Mouse (Mus musculus): ENCODE measurements around the gene Nhsl1.
A peak's percentile ranks its signal among the peaks of the same experiment; 100 is the strongest.

Gene Nhsl1

DNA sequence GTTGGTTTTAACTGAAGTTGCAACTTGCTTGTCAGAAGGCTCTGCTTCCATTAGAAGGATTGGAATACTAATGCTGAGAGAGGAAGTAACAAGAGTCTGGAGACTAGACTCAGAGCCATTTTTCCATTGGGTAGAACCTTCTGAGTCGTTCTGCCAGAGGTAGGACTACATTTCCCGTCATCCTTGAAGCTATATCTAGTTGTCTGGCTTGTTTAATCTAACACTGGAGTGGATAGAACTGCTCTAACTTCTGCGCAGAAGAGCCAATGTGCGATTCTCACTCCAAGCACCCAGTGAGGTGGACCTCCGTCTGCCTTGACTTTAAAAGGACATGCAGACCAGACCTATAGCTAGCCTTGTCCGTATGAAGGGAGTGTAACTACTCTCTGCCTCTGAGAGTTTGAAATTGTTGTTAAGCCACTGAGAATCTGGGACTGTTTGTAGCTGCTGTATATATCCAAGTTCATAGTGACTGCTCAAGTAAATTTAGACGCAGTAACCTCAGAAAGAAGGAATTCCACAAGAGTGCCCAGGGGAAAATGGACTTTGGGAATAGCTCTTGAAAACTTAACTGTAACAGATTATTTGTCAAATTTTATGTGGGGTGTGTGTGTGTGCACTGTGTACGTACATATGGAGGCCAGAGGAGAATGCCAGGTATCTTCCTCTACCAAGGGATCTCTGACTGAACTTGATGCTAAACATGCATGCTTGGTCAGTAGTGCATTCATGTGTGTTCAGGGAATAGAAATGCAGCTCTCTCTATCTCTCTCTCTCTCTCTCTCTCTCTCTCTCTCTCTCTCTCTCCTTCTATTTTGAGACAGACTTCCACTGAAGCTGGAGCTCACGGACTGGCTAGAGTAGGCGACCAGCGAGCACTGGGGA lies 174.5 kb downstream of the Nhsl1 start:
- DNase-seq, result no peak

DNA sequence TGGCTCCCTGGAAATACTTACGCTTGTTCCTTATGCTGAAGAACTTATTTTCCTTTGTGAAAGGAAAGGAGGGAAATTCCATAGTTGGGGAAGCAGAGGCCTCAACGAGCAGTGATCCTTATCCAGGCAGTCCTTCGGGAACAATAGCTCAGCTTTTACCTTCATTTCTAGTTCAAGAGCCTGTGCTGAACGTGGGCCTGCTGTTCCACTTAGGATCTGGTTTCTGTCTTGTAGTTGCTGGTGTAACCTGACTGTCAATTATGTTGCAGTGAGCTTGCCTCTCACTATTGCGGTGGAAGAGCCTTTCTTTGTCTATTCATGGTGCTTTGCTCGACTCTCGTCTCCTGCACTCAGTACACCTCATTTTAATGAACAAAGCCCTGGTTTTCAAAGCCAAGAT lies 175.5 kb downstream of the Nhsl1 start:
- no peak for DNase-seq

DNA sequence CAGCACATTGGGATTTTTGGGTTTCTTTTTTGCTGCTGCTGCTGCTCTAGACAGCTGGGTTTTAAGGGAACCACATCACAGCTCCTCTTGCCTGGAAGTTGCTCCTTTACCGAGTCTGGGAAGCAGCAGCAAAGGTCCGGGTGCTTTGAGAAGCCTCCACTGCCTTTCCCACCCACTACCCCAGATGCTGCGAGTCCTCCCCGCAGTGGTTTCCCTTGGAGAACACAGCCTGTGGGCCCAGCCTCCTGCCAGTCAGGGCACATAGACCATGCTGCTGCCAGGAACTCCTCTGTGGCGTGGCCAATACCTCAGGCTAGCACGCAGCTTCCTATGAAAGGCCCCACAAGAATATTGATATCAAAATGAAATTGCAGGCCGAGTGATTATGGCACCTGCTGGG lies 178.3 kb downstream of the Nhsl1 start:
- DNase-seq, result no peak

DNA sequence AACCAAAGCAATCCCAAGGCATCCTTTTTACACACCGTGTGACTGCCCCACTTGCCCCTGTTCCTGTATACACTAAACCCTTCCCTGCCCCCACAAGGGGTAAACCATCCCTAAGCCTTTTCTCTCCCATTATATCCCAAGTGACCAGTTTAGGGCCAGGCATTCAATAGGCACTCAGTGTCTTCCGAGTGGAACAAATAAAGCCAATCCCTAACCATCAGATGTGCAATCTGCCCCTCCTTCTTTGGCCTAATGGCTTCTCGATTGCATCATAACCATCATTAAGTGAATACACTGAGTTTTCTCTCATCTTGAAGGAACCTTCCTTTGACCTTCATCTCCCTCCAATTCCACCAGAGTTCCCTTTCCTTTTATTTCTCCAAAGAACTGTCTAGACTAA lies 183.2 kb downstream of the Nhsl1 start:
- DNase-seq, result no peak

DNA sequence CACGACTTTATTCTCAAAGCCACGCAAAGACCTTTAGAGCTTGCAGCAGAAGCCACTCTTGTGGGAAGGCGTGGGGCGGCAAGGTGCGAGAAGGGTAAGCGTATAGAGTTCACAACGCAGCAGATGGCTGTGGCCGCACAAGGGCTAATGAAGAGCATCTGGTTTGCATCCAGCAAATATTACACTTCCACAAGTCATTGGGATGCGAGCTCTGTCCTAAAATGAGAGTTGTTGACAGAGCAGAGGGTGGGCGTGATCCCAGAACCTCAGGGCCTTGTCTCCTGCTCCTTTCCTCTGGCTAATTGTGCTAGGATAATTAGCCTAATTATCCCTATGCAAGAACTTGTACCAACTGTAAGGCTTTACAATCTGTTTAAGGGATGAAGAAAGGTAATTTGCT lies 186.9 kb downstream of the Nhsl1 start:
- DNase-seq, result no peak

DNA sequence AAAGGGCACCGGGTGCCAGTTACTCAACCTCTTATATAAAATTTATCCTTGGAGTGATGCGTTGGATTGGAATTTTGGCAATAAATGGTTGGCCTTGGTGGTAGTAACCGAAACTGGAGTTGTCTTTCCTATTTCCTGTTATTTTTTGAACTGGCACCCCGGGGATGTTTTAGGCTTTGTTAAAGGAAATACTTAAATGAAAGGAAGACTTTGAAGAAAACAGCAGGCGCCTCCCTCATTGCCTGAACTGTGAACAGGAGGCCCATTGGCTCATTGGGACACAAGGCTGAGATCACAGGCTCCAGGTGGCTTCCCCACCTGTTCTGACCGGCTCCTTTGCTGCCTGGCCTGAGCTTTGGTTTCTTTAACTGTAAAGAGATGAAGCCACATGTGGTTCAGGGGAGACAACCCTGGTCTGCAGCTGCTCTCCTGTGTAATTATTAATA lies 187.7 kb downstream of the Nhsl1 start:
- no peak for DNase-seq

DNA sequence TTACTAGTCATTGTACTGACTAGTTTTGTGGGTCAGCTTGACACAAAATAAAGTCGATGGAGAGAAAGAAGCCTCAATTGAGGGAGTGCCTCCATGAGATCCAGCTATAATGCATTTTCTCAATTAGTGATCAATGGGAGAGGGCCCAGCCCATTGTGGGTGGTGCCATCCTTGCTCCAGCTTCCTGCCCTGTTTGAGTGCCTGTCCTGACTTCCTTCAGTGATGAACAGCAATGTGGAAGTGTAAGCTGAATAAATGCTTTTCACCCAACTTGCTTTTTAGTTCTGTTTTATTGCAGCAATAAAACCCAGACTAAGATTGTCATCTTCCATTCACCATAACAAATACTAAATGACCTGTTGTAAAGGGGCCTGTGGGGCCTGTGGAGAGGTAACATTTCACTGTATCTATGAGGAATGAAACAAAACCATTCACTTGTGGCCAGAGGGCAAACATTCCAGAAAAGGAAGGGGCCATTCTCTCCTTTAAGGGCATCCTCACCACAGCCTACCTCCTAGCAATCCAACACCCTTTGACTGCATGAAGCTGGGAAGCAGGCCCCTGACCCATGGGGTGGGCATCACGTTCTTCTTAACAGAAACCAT lies 189.2 kb downstream of the Nhsl1 start:
- no peak for DNase-seq

DNA sequence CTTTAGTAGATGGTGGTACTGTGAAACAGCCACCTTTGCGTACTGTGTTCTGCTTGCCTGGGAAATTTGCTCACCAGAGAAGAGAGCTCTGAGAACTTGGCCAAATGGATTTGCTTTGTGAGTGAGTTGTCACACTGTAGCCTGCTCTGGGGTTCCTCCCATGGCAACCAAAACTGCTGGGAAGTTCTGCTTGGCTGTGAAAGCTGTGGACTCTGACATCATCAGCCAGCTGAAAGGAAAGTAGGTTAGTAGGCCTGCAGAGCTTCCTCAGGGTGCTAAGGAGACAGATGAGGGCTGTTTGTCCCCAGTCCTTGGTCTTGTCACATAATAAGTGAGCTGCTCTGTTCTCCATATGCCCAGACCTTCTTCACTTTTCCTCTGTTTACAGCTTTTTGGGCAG lies 189.8 kb downstream of the Nhsl1 start:
- peak; percentile 72 for DNase-seq

DNA sequence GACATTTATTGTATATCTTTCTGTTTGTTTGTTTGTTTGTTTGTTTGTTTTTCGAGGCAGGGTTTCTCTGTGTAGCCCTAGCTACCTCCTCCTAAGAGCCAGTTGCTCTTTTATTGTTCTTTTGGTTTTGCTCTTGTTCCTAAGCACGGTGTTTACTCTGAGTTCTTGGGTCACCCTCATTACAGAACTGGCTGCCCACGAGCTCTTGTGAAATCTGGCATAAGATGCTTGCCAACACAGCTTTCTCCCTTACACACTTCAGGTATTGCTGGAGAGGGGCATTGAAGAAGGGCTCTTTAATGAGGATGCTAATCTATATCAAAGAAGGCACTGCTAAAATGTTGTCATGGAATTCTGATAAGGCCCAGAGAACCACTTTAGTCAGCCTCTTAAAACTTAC lies 191.9 kb downstream of the Nhsl1 start:
- no peak for DNase-seq

DNA sequence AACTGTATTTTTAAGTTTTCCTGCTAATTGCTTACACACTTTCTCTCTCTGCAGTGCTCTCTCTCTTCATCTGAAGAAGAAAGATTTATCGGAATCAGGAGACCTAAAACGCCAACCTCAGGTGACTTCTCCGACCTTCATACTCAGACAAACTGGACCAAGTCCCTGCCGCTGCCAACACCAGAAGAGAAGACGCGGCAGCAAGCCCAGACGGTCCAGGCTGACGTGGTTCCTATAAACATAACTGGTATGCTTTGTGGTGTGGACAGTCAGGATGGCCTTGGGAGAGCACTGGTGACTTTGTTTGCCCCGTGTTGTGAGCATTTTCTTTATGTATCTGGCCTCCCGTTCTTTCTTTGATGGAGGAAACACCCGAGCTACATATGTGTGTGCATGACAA lies 192.7 kb downstream of the Nhsl1 start:
- no peak for DNase-seq

DNA sequence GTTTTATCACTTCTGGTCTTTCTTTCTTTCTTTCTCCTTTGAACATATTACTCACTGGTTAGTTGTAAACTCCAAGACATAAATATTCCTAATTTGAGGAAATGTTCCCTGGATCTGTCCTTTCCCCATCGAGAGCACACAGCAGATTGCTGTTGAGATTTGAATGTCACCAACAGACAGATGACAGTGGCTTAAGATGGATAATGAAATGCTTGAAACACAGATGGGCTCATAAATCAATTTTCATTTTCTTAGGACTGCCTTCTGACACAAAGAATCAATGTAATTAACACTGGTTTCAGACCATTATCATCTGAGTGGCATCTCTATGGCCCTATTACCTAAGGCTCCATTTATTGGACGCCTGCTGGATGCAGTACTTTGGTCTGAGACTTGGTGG lies 203.8 kb downstream of the Nhsl1 start:
- no peak for DNase-seq

DNA sequence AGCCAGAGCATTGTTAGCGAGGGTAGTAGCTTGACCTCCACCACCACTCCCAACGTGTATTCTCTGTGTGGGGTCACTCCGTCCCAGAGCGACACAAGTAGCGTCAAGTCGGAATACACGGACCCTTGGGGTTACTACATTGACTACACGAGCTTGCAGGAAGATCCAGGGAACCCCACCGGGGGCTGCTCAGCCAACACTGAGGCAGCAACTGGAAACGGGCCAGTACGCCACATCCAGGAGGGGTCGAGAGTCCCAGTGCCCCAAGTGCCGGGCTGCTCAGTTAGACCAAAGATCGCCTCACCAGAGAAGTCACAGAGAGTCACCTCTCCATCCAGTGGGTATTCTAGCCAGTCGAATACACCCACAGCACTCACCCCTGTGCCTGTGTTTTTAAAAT lies 206.5 kb downstream of the Nhsl1 start:
- DNase-seq, result no peak

DNA sequence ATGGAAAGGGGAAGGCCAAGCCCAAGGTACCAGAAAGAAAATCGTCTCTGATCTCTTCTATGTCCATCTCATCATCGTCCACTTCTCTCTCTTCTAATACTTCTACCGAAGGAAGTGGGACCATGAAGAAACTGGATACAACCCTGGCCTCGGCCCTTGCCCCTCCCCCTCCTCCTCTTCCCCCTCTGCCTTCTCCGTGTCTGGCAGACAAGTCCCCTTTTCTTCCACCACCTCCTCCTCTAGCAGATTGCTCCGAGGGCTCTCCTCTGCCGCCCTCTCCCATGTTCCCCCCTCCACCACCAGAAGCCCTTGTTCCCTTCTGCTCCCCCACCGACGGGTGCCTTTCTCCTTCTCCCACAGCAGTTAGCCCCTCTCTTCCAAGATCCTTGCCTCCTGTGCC lies 206.9 kb downstream of the Nhsl1 start:
- DNase-seq, result no peak

DNA sequence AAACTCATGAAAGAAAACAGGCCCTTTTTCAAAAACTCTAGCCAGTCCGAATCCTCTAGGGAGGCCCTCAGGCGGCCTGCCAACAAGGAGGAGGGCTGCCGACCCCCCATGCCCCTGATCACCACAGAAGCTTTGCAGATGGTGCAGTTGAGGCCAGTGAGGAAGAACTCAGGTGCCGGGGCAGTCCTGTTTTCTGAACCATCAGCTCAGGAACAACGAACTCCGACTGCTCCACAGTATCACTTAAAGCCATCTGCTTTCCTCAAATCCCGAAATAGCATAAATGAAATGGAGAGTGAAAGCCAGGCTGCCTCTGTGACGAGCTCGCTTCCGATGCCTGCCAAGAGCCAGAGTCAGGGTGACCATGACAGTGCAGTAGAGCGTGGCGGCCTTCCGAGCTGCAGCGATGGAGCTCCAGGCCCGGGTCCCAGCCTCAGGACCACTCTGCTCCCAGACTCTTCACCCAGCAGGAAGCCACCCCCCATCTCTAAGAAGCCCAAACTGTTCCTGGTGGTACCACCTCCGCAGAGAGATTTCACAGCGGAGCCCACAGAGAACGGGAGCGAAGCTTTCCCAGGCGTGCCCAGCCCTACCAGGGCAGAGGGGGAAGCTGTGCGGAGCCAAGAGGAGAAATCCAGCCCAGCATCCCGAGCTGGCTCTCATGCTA lies 207.5 kb downstream of the Nhsl1 start:
- peak; percentile 83 for DNase-seq

DNA sequence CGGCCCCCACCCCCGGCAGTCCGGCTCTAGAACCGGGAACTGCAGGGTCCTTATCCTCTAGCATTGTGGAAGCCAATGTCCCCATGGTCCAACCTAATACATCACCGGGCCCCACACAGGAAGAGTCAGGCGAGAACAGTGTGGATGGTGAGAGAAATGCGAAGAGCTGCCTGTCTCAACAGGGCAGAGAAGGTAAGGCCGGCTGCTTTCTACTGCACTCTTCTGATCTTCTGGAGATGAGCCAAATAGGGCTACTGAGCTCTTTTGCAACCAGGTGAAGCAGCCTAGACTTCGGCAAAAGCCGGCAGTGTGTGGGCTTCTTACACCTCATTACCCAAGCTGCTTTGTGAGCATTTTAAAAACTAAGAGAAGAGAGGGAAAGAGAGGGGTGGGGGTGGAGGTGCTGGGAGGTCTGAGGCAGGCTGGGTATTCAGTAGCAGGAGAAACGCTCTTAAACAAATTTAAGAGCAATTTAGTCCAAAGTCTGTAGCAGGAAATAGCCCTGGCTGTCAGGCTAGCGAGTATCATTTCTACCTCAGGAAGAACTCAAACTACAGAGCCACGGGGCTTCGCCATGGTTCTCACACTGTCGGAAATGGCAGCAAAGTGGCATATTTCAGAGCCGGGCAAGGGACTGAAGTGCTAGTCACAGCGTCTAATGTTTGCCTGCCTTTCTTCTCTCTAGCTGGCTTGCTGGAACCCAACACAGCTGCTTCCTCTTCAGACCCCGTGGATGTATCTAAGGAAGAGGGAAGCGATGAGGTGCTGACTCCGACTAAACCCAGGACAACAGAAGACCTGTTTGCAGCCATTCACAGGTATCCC lies 208.3 kb downstream of the Nhsl1 start:
- DNase-seq, result peak; percentile 44

DNA sequence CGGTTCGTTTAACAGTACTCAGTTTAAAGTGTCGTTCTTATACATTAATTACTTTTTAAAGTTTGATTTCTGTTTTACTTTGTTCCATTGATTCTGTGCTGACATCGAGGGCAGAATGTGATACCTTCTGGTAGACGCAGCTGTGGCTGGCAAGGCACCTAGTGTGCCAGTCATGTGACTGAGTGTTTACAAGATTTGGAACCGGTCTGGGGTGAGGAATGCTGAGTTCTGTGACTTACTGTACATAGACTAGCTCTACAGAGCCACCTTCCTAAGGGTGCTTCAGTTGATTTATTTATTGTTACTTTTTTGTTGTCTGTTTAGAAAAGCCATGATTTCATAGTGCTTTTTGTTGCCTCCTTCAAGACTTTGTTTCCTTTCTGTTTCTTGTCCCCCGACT lies 209.0 kb downstream of the Nhsl1 start:
- DNase-seq, result no peak

DNA sequence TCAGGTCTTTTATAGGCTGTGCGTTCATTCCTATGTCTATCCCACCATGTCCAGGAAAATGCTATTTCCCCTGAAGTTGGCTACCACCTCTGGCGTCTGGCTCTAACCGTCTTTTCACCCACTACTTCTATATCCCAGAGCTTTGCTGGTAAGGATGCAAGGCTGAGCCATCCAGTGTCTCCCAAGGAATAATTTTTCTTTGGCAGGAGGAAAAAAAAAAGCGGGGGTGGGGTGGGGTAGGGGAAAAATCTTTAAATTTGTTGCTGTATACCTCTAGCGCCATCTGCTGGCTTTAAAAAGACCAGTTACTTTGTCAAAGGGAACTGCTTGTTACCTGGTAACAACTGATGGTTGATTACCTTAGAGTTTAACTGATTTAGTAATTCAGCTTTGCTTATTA lies 209.7 kb downstream of the Nhsl1 start:
- peak; percentile 53 for DNase-seq

DNA sequence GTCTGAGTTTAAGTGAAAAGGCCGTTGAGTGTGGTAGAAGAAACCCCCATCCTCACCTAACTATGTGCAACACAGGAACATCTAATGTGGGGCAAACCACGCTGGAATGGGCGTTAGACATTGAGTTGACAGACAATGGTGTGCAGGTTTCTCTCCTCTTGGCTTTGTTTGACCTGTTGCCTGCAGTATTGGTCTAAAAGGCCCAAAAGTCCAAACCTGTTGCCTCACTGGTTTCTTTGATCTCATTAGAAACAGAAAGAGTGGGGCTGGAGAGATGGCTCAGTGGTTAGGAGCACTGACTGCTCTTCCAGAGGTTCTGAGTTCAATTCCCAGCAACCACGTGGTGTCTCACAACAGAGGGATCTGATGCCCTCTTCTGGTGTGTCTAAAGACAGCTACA lies 210.4 kb downstream of the Nhsl1 start:
- DNase-seq, result no peak

DNA sequence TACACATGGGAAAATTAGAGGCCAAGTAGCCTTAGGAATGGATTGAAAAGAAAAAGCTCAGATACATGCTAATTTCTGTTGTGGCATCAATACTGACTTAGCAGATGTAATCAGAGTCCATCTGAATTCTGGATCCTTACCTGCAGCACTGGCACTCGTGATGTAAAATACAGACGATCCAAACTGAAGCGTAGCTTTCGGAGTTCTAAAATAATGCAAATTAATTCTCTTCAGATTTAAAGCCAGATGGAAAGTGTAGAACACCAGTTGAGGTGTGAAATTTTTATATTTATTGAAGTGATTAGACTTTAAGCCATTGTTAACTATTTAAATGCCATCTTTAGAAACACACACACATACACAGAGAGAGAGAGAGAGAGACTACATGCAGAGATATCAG lies 211.4 kb downstream of the Nhsl1 start:
- DNase-seq, result no peak

DNA sequence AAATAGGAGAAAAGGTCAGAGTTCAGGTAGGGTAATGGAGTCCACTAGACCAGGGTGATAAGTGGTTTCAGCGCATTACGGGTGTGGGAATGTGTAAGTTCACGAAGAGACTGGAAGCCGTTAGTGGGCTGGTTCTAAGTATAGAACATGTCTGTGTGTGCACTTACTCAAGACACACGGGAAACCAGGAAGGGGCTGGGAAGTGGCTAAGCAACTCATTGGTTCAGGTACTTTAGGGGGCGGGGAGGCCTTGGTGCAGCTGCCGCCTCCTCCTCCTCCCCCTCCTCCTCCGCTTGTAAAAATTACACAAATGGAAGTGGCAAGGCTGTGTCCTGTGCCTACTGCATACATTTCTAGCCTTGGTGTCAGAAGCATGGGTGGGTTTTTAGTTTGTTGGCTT lies 213.5 kb downstream of the Nhsl1 start:
- DNase-seq, result no peak

DNA sequence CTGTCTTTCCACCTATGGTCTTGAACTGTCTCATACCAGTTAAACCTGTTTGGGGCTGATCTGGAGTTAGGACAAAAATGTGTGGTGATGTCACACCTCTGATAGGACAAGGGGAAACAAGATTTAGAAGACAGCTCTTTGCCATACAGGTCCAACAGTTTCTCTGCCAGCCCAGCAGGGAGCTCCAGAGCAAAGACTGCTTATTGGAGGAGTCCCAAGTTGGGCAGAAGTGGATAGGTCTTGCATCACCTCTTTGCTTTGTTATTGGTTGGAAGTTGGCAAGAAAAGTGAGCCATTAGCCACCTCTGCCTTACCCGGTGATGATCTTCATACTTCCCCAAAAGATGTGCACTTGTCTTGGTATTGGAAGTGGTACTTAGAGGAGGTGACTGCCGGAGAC lies 218.1 kb downstream of the Nhsl1 start:
- no peak for DNase-seq

DNA sequence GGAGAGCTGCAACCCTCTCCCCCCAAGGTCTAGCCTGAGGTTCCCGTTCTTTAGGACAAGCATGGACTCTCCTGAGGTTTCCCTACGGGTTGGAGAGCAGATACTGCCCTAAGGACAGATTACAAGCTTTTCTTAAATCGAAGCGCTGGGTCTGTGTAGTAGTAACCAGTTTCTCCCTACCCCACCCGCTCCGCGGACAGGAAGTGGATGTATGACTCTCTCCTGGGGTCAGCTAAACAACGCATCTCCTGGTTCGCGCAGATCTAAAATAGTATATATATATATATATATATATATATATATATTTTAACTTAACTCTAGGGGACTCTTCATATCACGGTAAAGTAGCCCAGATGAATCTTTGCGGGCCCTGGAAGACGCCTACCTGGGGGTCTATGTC lies 226.5 kb downstream of the Nhsl1 start:
- no peak for DNase-seq

DNA sequence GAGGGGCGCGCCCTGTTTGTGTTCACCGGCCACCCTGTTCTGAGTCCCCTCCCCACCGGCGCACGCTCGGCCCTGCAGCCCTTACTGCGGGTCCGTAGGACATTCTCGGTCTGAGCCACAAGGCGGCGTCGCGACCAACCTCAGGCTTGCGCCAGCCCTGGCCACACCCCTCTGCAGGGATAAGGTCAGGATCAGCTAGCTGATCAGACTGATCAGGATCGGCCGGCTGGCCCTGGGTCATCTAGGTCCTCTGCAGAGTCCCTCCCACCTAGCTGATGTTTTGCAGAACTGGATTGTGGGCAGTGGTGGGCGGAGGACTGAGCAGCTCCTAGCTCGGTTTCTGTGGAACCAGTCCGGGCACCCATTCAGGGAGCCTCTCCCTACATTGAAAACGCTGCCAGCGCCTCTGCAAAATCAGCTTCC lies 227.0 kb downstream of the Nhsl1 start, which contains the start of gene Hebp2:
Hebp2 (minus strand) TSS at position 264 of the 423 bp plus-strand sequence.
- DNase-seq, result peak; percentile 64

All from right cerebral cortex, adult 18-20 months (tissue).